Mouse (Mus musculus) hindlimb bud, embryonic 11.5 days (tissue): ENCODE data around the gene H2-T3.
A peak's percentile ranks its signal among the peaks of the same experiment; 100 is the strongest.
"Not testable (repeated sequence)": the region's sequence is repeated elsewhere in the genome, so short reads cannot be mapped to it uniquely, and the experiment has no call there.

ENCODE experiments used
- DNase-seq: peaks from one replicate; pipeline ENCODE4 v3.0.0-alpha.2; 2012; ENCODE audit warnings: low read depth, low spot score; ENCODE audit errors: extremely low spot score

Gene H2-T3

GRCm38 (mm10) chr17:36190169-36190507, at the start of gene H2-T3:
TSS of gene H2-T3 (minus strand) at chr17:36190287.
- DNase-seq: no peak

GRCm38 (mm10) chr17:36237321-36237921, 47.3 kb upstream of the H2-T3 start:
- DNase-seq: no peak

GRCm38 (mm10) chr17:36235300-36235699, 45.2 kb upstream of the H2-T3 start:
- not testable (repeated sequence) for DNase-seq

- no peak for DNase-seq
These were observed 43.5 kb upstream of the H2-T3 start for GRCm38 (mm10) chr17:36233572-36233971.

GRCm38 (mm10) chr17:36231318-36231717, 41.2 kb upstream of the H2-T3 start:
- peak; percentile 100 for DNase-seq

DNA sequence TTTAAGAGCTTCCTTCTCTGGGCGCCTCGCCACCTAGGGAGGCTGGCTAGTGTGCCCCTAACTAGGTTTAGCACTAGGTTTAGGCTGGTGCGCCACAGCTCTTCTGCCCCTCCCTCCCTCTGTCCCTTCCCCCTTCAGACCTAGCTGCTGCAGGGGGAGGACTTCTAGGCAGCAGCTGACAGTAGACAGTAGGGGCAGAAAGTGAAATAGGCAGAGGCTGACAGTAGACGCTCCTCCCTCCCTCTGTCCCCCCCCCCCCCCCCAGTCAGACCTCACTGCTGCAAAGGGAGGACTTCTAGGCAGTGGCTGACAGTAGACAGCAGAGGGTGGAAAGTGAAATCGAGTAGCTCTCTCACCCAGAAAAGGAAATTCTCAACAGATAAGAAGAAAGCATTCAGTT, 39.0 kb upstream of the H2-T3 start:
- DNase-seq: no peak

DNA sequence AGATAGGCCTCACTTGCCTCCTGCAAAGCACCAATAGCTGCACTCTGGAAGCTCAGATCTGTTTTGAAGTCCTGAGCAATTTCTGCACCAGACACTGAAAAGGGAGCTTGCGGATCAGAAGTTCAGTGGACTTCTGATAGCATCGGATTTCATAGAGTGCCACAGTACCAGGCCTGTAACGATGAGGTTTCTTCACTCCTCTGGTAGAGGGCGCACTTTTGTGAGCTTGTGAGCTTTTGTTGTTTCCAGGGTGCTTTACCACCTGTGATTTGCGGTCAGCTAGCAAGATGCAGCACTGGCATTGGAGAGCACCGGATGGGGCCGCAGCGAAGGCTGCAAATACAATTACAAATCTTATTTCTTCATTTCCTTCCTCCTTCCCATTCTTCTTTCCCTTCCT, 36.8 kb upstream of the H2-T3 start:
- DNase-seq: no peak

DNA sequence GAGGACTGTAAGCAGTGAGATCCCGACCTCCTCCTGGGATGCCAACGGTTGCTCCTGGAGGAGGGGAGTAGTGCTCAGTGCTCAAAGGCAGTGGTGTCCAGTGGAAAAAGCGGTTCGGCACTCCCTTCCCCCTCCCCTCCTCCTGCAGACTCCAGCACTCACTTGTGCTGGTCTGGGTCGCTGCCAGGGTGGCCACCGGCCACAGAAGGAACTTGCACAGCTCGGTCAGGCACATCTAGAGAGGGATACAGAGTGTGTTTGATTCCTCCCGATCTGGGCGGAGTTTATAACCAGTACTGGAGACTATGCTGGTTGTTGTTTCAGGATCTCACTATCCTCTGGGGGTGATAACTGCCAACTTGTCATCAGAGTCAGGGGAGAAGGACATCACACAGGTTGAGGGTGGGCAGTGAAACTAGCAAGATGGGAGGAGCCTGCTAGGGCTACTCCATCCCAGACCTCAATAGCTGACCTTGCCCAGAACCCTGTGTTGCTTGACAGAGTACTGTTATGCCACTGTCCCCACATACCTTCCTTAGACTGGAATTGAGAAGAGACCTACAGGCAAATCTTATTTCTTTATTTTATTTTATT, 35.2 kb upstream of the H2-T3 start:
- DNase-seq: no peak

GRCm38 (mm10) chr17:36224451-36224850, 34.4 kb upstream of the H2-T3 start:
- no peak for DNase-seq

DNA sequence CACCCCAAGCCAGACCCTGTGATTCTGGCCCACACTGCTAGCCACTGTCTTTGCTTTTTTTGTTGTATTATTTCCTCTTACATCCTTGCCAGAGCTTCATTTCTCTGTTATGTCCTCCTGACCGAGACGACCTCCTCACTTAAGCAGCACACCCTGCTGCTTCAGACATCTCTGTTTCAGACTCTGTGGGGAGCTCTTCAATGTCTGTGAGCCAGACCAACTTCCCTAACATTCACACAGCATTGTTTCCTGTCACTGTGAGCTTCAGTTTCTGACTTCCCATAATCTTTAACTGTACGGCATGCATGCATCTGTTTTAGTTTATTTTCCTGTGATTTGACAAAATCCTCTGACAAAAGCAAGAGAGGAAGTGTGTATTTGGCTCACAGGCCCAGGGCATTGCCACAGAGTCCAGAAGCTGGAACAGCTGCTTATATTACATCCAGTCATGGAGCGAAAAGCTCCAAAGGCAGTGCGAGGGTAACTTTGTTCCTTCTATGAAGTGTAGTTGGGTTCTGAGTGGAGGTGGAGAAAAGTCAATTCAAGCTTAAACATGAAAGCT, 28.6 kb upstream of the H2-T3 start:
- DNase-seq: no peak

GRCm38 (mm10) chr17:36215586-36215985, 25.5 kb upstream of the H2-T3 start:
- no peak for DNase-seq

DNA sequence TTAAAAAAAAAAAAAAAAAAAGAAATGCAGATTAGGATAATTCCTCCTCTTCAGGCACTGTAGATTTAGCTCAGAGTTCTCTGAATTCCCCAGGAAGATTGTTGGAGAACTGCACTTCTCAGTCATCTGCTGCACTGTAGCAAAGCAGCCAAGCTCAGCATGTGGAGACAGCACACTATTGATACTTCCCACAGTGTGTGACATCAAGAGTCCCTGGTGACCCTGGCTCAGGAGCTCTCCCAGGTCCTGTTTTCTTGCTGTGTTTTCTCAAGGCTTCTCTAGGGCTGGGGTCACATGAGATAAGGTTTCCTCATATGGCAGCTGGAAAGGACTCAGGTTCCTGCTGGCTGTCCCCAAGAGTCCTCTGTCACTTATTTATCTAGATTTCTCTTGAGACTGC, 16.8 kb upstream of the H2-T3 start:
- DNase-seq: no peak

DNA sequence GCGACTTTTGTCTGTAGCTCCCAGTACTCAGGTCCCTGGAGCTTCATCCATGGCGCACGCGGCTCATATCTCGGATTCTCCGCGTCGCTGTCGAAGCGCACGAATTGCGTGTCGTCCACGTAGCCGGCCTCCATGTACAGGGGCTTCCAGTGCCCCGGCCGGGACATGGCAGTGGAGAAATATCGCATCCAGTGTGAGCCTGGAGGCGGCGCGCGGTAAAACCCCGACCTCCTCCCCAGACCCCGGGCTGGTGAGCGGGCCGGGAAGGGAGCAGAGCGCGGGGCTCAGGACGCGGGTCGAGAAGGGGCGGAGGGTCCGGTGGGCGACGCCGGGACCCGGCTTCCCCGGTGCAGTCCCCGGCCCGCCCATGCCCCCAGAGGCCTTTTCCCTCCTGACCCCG, 15.8 kb upstream of the H2-T3 start:
- DNase-seq: no peak

DNA sequence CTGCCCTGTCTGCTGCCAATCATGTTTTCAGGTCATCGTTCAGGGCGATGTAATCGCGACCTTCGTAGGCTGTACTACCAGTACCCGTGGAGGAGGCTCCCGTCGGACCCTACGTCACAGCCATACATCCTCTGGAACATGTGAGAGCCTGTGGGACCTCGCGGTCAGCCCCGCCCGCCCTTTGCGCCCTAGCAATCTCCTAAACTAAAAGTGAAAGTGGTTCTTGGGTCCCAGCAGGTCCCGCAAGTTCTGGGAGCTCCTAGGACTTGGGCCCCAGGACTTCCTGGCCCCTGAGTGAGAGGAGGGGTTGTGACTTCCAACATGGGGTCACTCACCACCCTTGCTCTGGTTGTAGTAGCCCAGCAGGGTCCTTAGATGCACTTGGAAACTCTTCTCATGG, 15.4 kb upstream of the H2-T3 start:
- DNase-seq: no peak

DNA sequence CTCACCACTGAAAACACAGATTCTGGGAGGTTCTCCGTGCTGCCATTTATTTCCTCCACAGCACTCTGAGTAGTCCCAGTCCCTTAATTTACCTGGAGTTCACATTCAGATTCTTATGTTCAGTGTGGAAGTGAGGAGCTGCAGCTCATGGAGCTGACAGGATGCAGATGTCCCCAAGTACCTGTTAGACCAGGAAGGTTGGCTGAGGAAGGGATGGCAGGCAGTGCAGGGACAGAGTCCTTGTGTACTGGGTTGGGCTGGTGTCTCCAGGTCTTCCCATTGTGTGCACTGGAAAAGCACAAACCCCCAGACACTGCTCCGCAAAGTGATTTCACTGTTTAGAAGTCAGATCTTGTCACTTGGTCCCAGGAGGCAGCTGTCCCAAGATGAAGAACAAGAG, 11.8 kb upstream of the H2-T3 start:
- no peak for DNase-seq

DNA sequence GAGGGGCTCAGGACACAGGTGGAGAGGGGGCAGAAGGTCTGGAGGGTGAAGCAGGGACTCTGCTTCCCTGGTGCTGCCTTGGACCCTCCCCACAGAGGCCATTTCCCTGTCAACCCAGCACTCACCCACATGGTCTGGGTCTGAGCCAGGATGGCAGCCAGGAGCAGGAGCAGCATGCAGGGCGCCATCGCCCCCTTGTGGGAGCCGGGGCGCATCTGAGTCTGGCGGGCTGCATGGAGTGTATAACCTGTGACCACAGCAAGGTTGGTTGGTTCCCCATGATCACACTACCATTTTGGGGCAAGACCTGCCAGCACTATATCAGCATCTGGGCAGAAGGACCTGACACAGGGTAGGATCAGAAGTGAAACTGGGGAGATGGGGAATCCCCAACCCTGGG, 8.2 kb upstream of the H2-T3 start:
- DNase-seq: no peak

DNA sequence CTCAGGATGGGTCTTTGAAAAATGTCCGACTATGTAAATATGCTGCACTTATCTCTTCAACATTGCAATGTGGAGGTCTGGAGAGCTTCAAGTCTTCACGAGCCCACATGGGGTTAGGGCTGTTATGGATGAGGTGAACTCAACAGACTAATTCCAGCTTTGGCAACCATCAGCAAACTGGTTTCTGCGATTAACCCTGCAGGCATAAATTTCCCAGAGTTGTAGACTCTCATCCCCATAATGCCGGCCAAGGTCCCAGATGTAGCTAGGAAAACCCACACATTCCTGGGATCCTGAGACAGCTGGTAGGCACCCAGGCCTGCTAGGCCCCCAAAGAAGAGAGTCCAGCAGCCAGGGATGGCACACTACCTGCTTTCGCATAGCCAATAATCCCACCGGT, 4.4 kb upstream of the H2-T3 start:
- no peak for DNase-seq

DNA sequence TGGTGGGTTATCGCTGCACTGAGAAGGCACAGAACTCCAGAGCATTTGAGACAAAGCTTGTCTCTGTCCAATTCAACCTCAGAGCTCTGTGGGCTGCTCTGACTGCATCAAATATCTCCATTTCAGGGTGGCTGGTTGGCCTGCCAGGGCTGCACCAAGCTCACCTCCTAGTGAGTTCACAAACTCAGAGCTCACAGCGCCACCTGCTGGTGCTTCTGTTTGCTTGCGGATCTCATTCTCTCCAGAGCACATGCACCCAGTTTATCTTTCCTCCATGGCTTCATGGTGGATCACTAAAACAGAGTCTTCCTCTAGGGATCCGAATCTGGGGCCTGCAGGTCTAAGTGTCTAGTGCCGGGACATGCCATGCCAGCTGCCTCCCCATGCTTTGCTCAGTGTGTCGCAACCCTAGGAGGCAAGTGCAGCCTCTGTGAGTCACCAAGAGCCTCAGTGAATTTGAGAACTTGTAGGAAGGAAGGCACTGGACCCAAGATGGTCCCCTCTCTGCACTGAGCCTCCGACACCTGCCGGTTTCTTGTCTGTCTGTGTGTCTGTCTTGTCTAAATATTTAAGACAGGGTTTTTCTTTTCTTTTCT, 3.6 kb upstream of the H2-T3 start:
- DNase-seq: no peak

DNA sequence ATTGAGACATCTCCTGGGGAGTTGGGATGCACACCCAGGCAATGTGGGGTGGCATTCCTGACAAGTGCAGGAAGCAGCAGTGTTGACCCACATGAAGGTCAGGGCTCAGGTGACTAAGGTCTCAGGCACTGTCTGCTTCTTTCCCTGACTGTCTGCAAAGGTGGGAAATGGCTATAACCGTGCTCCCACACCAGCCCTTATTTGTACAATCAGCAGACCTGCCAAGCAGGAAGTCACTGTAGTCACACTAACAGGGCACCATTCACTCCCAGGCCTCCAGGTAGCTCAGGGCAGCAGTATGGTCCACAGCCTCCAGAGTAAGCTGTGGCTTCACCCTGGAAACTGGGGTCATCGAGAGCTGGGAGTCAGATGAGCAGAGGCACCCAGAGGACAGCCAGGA, 2.3 kb upstream of the H2-T3 start:
- no peak for DNase-seq

- no peak for DNase-seq
These were observed 457 bp downstream of the H2-T3 start for GRCm38 (mm10) chr17:36189491-36190168.

DNA sequence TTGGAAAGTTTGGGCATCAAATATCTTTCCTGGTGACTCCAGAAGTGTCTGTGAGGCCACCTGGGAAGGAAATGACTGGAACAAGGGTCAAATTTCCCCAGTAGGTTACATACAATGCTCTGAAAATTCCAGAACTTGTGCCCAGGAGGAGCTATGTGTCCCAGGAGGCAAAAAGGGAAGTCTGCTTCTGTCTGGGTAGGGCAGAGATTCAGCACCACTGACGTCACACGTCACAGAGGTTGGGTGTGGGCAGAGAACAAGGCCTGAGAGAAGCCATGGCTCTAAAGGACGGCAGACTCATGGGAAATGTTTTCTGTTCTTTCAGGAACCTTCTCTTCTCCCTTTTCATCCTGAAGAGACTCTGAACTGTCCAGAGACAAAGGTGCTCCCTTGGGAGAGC, 2.5 kb downstream of the H2-T3 start:
- no peak for DNase-seq

DNA sequence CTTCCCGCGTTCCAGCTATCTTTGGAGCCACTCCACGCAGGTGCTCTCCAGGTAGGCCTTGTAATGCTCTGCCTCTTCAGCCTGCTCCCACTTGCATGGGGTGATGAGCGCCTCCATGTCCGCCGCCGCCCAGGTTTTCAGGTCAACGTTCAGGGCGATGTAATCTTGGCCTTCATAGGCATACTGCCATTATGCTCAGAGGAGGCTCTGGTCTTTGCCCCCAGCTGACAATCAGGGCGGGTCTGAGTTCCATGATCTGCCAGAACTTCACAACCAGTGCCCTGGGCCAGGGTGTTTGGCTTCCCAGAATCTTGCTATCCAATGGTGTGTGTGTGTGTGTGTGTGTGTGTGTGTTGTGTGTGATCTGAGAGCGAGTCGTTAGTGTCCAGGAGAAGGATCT, 7.9 kb downstream of the H2-T3 start:
- no peak for DNase-seq
